Mouse (Mus musculus) right cerebral cortex, postnatal 36 days (tissue): ENCODE data around the gene Mink1.

ENCODE experiments used
- DNase-seq, 2 experiments: peaks; one replicate each; pipeline ENCODE4 v3.0.0; 2022; ENCODE audit warnings: low spot score in 2 of 2, mixed read lengths in 1 of 2

Mink1 gene

GRCm38 (mm10) chr11:70653345-70654197, 90.9 kb downstream of the Mink1 start:
- DNase-seq: no peak

- DNase-seq: peak; percentile 59 to 66
These were observed 91.7 kb downstream of the Mink1 start, which contains the start of gene Pfn1 for GRCm38 (mm10) chr11:70654198-70654922. Gene Pfn1 (minus strand): TSS chr11:70654644.

- peak; percentile 59 to 60 for DNase-seq
These were observed 92.4 kb downstream of the Mink1 start for GRCm38 (mm10) chr11:70654923-70655570.

- no peak for DNase-seq
These were observed 93.1 kb downstream of the Mink1 start for GRCm38 (mm10) chr11:70655571-70656455.

- DNase-seq: no peak
These were observed 93.8 kb downstream of the Mink1 start for GRCm38 (mm10) chr11:70656456-70656927.

- no peak for DNase-seq
These were observed 94.3 kb downstream of the Mink1 start, which contains the start of gene Eno3 for GRCm38 (mm10) chr11:70656964-70657363. Gene Eno3 (plus strand): TSS chr11:70657202.

- DNase-seq: no peak
These were observed 94.9 kb downstream of the Mink1 start for GRCm38 (mm10) chr11:70657573-70657972.

GRCm38 (mm10) chr11:70657991-70658390, 95.3 kb downstream of the Mink1 start:
- DNase-seq: no peak

- DNase-seq: no peak
These were observed 95.8 kb downstream of the Mink1 start for GRCm38 (mm10) chr11:70658521-70658920.

GRCm38 (mm10) chr11:70658942-70659341, 96.3 kb downstream of the Mink1 start:
- DNase-seq: no peak

GRCm38 (mm10) chr11:70660571-70660970, 97.9 kb downstream of the Mink1 start:
- DNase-seq: no peak

- DNase-seq: no peak
These were observed 100.4 kb downstream of the Mink1 start for GRCm38 (mm10) chr11:70663101-70663500.

GRCm38 (mm10) chr11:70663957-70664356, 101.3 kb downstream of the Mink1 start:
- DNase-seq: no peak
